Mouse (Mus musculus): ENCODE measurements at regions not wholly inside any gene's neighbourhood (a gene's known extent, or its start where the extent isn't known, plus 50 kb on each side); places are given as distances from the start of the nearest gene placed in this dataset.

GRCm38 (mm10) chr17:82731561-82731960 lies 483.5 kb upstream of the Pkdcc start:
- TF ChIP-seq CTCF (conservative IDR thresholded peaks at IDR 0.05; ENCODE audit: low read length) (no peak), NANOG (IDR thresholded peaks at IDR 0.05; ENCODE audit: borderline replicate concordance, low read length) (no peak), POU5F1 (IDR thresholded peaks at IDR 0.05; ENCODE audit: borderline replicate concordance, low read length) (no peak)
